Mouse (Mus musculus) spleen, adult 2 months (tissue): Measurements from ENCODE around the gene Txndc9.

ENCODE experiments used
- CTCF ChIP-seq: fragments of 200-500 bp; IDR thresholded peaks from 2 replicates; pipeline ENCODE4 v1.5.1; 2011; ENCODE audit warnings: mild to moderate bottlenecking, inconsistent platforms; ENCODE audit not compliant: insufficient read depth, insufficient read length, insufficient replicate concordance; ENCODE audit errors: extremely low read depth
- POLR2A ChIP-seq: fragments of 200-500 bp; IDR thresholded peaks from 2 replicates; pipeline ENCODE4 v1.6.1; 2011; ENCODE audit warnings: low read depth, low read length, inconsistent platforms

DNA sequence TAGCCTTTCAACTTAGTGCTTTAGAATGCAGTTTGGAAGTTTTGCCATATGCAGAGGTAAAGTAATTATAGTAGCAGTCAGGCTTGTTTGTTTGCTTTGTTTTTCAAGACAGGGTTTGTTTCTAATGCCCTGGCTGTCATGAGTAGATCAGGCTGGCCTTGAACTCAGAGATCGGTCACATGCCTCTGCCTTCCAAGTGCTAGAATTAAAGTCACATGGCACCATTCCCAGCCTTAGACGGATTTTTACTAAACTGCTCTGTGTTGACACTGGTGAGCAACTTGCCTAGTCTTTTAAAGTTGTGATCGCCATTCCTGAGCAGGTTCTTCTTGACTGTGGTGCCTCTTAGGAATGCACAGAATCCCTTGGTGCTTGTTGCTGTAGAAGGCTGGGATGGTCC lies 9.0 kb upstream of the Txndc9 start:
- TF ChIP-seq CTCF (no peak), POLR2A (no peak)
